Mouse (Mus musculus) hindbrain, embryonic 13.5 days (tissue): ENCODE results near the gene Supt5. TPM values are rescaled to one million over a fixed set of nuclear protein-coding genes. Genes with fewer than 3 reads are reported as not detected.

Experiments used
- ATAC-seq: fragments of 200-750 bp; cut with Nextera tagmentation; 2 replicates; pipeline ENCODE4 v1.8.0; 2017; ENCODE audit warnings: moderate TSS enrichment; ENCODE audit not compliant: low FRiP score
- H3K27ac ChIP-seq: fragments of 300-500 bp; sonication (generic); 2 replicates; pipeline ENCODE4 v1.5.1; 2015; ENCODE audit warnings: inconsistent platforms, mild to moderate bottlenecking, moderate library complexity
- H3K27me3 ChIP-seq: fragments of 300-500 bp; sonication (generic); 2 replicates; pipeline ENCODE4 v1.6.1; 2015; ENCODE audit warnings: mild to moderate bottlenecking, inconsistent platforms
- H3K36me3 ChIP-seq: fragments of 300-500 bp; sonication (generic); 2 replicates; pipeline ENCODE4 v1.6.1; 2015; ENCODE audit warnings: mild to moderate bottlenecking, inconsistent platforms
- H3K4me1 ChIP-seq: fragments of 300-500 bp; sonication (generic); replicated peaks from 2 replicates; pipeline ENCODE4 v1.6.1; 2015; ENCODE audit warnings: inconsistent platforms
- H3K4me2 ChIP-seq: fragments of 300-500 bp; sonication (generic); 2 replicates; pipeline ENCODE4 v1.6.1; 2015; ENCODE audit warnings: inconsistent platforms, mild to moderate bottlenecking, moderate library complexity
- H3K4me3 ChIP-seq: fragments of 300-500 bp; sonication (generic); 2 replicates; pipeline ENCODE4 v1.5.1; 2015; ENCODE audit warnings: mild to moderate bottlenecking, inconsistent platforms
- H3K9ac ChIP-seq: fragments of 300-500 bp; sonication (generic); 2 replicates; pipeline ENCODE4 v1.6.1; 2015; ENCODE audit warnings: mild to moderate bottlenecking, inconsistent platforms
- H3K9me3 ChIP-seq: fragments of 300-500 bp; sonication (generic); 2 replicates; pipeline ENCODE4 v1.6.1; 2016; ENCODE audit warnings: inconsistent platforms
- WGBS: fragments of 180-500 bp; shearing (Covaris S2); methylation state at CpG from one replicate; pipeline ENCODE4 v1.1.7; 2015; 5-methylcytosine and 5-hydroxymethylcytosine counted together
- polyA plus RNA-seq: library from polyadenylated mRNA; unstranded; fragments of >200 nt; fragmentation: Nextera tagmentation; extraction: Ambion mirVana; gene quantifications from 2 replicates; pipeline ENCODE4 v1.2.1, GENCODE M21; 2015

The Supt5 gene
- polyA plus RNA-seq, 1 experiment from 2014 or later = 92.1 TPM

DNA sequence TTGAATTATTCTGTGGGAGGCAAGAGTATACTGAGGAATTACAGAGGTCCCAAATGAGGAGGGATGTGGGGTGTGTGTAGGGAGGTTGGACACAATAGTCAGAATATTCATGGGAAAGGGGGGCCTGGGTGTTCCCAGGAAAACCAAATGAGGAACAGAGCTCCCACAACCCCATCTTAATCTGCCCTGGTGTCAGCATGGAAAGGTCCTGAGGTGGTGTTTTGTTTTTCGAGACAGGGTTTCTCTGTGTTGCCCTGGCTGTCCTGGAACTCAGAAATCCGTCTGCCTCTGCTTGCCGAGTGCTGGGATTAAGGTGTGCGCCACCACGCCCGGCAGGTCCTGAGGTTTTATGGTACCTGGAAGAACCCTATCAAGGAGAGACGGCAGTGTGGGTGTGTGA, 19.9 kb upstream of the Supt5 start:
- H3K4me2 ChIP-seq = no peak overlapping the region
- H3K9me3 ChIP-seq = no peaks in the 10 kb centered on the region
- H3K4me1 ChIP-seq = peaks cover 16% of the 10 kb centered on the region
- H3K27me3 ChIP-seq = no peaks in the 10 kb centered on the region
- no peak overlapping the region for H3K4me3 ChIP-seq
- WGBS = 78% methylated on average over 7 of the region's 7 CpGs
- H3K27ac ChIP-seq = peak overlapping the region; percentile 49
- ATAC-seq = no peak
- H3K36me3 ChIP-seq = peaks cover 63% of the 10 kb centered on the region
- H3K9ac ChIP-seq = no peak overlapping the region

DNA sequence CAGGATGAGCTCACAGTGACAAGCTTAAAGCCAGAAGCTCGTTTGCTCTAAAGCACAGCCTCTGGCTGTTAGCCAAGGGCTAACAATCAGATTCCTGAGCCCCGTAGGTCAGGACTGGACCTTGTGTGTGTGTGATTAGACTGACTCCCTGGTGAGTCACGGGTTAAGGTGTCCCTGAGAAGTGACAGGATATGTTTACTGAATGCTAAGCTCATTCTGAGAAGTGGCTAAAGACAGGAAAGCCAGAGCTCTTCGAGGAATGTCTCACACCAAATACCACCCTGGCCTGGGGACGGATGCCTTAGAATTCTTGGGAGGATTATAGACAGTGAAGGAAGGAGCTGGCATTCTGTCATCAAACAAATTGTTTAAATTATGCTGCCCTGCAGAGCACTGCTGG, 19.4 kb upstream of the Supt5 start:
- Histone ChIP-seq H3K4me3 (no peak overlapping the region), H3K36me3 (peaks cover 66% of the 10 kb centered on the region), H3K27me3 (no peaks in the 10 kb centered on the region), H3K9ac (no peak overlapping the region), H3K9me3 (no peaks in the 10 kb centered on the region), H3K4me1 (peaks cover 16% of the 10 kb centered on the region), H3K4me2 (no peak overlapping the region), H3K27ac (peak overlapping the region; percentile 49; the same call in 1 of the 2 replicates)
- no peak for ATAC-seq
- WGBS = 17% methylated on average over 5 of the region's 5 CpGs

DNA sequence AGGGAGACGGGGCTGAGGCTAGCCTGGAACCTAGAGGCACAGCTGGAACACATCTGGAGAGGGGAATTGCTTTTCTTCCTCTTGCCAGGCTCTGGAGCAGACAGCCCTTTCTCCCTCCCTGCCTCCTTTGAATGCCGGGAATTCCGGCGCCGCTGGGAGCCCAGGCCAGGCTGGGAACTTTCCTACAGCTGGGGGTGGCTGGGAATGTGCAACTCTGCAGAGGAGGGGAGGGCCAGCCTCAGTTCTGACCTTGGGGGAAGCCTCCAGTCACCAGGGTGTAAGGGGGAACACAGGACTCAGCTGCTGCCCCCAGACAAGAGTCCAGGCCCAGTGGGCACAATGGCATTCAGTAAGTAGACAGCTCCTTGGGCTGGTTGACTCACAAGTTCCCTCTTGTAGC, 18.4 kb upstream of the Supt5 start:
- Histone ChIP-seq H3K4me1 (peaks cover 19% of the 10 kb centered on the region), H3K9me3 (no peaks in the 10 kb centered on the region), H3K4me2 (no peak overlapping the region), H3K36me3 (peaks cover 64% of the 10 kb centered on the region), H3K9ac (peak overlapping the region; percentile 35; the same call in 1 of the 2 replicates), H3K4me3 (no peak overlapping the region), H3K27ac (peak overlapping the region; percentile 73; the same call in 1 of the 2 replicates), H3K27me3 (no peaks in the 10 kb centered on the region)
- WGBS = 0% methylated on average over 5 of the region's 5 CpGs
- no peak for ATAC-seq

DNA sequence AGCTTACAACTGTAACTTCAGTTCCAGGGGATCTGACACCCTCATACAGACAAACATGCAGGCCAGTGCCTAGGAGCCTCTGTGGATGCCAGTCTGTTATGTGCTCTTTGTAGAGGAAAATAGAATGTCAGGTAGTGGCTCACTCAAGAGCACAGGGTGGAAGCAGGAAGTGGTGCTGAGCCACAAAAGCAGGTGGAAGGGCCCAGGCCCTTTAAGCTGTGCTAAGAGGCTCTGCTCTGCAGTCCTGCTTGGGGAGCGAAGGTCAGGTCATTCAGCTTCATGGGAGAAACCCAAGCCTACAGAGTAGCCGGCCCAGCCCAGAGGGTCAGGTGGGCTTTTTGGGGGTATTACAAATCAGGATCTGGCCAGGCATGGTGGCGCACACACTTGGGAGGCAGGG, 16.7 kb upstream of the Supt5 start:
- 88% methylated on average over 3 of the region's 3 CpGs for WGBS
- no peak overlapping the region for H3K4me2 ChIP-seq
- peaks cover 49% of the 10 kb centered on the region for H3K36me3 ChIP-seq
- H3K9me3 ChIP-seq = no peaks in the 10 kb centered on the region
- no peak for ATAC-seq
- no peak overlapping the region for H3K4me3 ChIP-seq
- peaks cover 28% of the 10 kb centered on the region for H3K4me1 ChIP-seq
- H3K27me3 ChIP-seq = no peaks in the 10 kb centered on the region
- no peak overlapping the region for H3K27ac ChIP-seq
- no peak overlapping the region for H3K9ac ChIP-seq

DNA sequence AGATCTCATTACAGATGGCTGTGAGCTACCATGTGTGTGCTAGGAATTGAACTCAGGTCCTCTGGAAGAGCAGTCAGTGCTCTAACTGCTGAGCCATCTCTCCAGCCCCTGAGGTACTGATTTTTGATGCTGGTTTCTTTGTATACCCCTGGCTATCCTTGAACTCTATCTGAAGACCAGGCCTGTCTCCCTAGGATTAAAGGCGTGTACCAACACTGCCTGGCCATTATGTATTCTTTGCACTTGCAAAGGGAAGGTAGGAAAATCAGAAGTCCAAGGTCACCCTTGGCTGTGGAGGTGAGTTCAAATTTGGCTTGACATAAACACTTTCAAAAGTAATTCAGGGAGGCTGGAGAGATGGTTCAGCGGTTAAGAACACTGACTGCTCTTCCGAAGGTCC, 16.1 kb upstream of the Supt5 start:
- ATAC-seq = no peak
- no peak overlapping the region for H3K27ac ChIP-seq
- H3K36me3 ChIP-seq = peaks cover 43% of the 10 kb centered on the region
- 94% methylated on average over 3 of the region's 3 CpGs for WGBS
- H3K4me3 ChIP-seq = no peak overlapping the region
- no peak overlapping the region for H3K4me2 ChIP-seq
- H3K9me3 ChIP-seq = no peaks in the 10 kb centered on the region
- H3K4me1 ChIP-seq = peaks cover 34% of the 10 kb centered on the region
- no peak overlapping the region for H3K9ac ChIP-seq
- no peaks in the 10 kb centered on the region for H3K27me3 ChIP-seq

DNA sequence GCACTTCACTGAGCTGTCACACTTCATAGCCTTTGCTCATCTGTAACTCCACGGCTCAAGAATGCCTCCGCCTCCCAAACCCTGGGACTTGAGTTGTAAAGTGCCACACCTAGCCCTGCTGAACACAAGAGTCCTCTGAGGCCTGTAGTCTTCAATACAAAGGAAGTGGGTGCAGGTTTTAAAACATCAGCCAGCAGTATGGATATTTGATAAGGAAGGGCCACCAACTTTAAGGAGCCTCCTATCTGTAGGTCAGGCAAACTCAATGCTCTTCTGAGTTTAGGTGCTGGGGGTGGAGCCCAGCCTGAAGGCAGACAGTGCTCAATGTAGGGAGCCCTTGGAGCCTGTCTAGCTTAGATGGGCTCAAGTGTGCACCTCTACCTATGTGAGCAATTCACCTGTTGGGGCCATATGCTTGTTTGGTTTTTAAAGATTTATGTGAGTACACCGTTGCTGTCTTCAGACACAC, 15.6 kb upstream of the Supt5 start:
- no peak overlapping the region for H3K4me3 ChIP-seq
- peaks cover 37% of the 10 kb centered on the region for H3K4me1 ChIP-seq
- H3K9me3 ChIP-seq = no peaks in the 10 kb centered on the region
- WGBS = 91% methylated on average over 3 of the region's 3 CpGs
- ATAC-seq = no peak
- peaks cover 38% of the 10 kb centered on the region for H3K36me3 ChIP-seq
- no peak overlapping the region for H3K4me2 ChIP-seq
- no peak overlapping the region for H3K9ac ChIP-seq
- no peaks in the 10 kb centered on the region for H3K27me3 ChIP-seq
- H3K27ac ChIP-seq = no peak overlapping the region

DNA sequence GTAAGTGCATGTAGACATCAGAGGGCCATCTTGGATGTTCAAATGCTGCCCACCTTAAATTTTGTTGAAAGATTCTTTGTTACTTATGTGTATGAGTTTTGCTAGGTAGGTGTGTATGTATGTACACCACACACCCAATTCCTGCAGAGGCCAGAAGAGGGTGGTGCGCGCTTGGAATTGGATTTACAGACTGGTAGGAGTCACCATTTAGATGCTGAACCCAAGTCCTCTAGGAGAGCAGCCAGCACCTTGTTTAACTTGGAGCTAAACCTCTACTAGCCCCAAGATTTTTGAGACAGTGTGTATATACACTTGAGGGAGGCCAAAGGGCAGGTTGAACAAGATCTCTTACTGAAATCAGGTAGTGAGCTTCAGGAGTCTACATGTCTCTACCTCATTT, 14.7 kb upstream of the Supt5 start:
- Histone ChIP-seq H3K4me1 (peaks cover 33% of the 10 kb centered on the region), H3K27ac (no peak overlapping the region), H3K4me3 (no peak overlapping the region), H3K4me2 (no peak overlapping the region), H3K27me3 (no peaks in the 10 kb centered on the region), H3K9me3 (no peaks in the 10 kb centered on the region), H3K36me3 (peaks cover 34% of the 10 kb centered on the region), H3K9ac (no peak overlapping the region)
- ATAC-seq = no peak
- WGBS = 97% methylated on average over 2 of the region's 2 CpGs

GRCm38 (mm10) chr7:28351676-28352191, 13.2 kb upstream of the Supt5 start:
- Histone ChIP-seq H3K36me3 (peaks cover 34% of the 10 kb centered on the region), H3K4me2 (peak overlapping the region; percentile 95), H3K9ac (peak overlapping the region; percentile 97), H3K27me3 (no peaks in the 10 kb centered on the region), H3K4me3 (peak overlapping the region; percentile 84), H3K9me3 (no peaks in the 10 kb centered on the region), H3K4me1 (peaks cover 21% of the 10 kb centered on the region), H3K27ac (no peak overlapping the region)
- 51% methylated on average over 4 of the region's 4 CpGs for WGBS
- no peak for ATAC-seq

GRCm38 (mm10) chr7:28350155-28350883, 11.8 kb upstream of the Supt5 start, which contains the start of gene Rps16:
Rps16 (plus strand) TSS chr7:28350652.
- peak; percentile 96 for ATAC-seq
- Histone ChIP-seq H3K9me3 (no peaks in the 10 kb centered on the region), H3K4me2 (peak within 1 kb of the TSS; percentile 95), H3K4me1 (peaks cover 21% of the 10 kb centered on the region), H3K27ac (peak within 1 kb of the TSS; percentile 86), H3K9ac (peak within 1 kb of the TSS; percentile 97), H3K36me3 (peaks cover 33% of the 10 kb centered on the region), H3K4me3 (peak within 1 kb of the TSS; percentile 84), H3K27me3 (no peaks in the 10 kb centered on the region)
- under 1% methylated on average over 50 of the region's 50 CpGs for WGBS

GRCm38 (mm10) chr7:28348601-28349000, 10.1 kb upstream of the Supt5 start:
- ATAC-seq = no peak
- no peak overlapping the region for H3K4me3 ChIP-seq
- no peak overlapping the region for H3K27ac ChIP-seq
- no peak overlapping the region for H3K4me2 ChIP-seq
- no peaks in the 10 kb centered on the region for H3K9me3 ChIP-seq
- WGBS = 87% methylated on average over 7 of the region's 7 CpGs
- H3K4me1 ChIP-seq = peaks cover 21% of the 10 kb centered on the region
- no peaks in the 10 kb centered on the region for H3K27me3 ChIP-seq
- H3K9ac ChIP-seq = peak overlapping the region; percentile 13; the same call in 1 of the 2 replicates
- peaks cover 17% of the 10 kb centered on the region for H3K36me3 ChIP-seq

DNA sequence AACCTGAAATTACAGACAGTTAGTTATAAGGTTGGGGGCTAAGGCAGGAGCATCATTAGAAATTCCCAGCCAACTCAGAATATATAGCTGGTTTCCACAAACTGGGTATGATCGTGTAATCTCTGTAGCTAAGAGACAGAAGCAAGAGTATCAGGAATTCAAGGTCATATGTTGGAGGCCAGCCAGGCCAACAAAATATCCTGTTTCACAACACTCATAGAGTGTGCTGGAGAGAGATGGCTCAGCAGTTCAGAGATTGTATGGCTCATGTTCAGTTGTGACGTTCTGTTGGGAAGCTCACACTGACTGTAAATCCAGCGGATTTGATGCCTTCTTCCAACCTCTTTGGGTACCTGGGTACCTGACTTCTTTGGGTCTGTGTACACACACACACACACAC, 9.2 kb upstream of the Supt5 start:
- no peak overlapping the region for H3K27ac ChIP-seq
- H3K9me3 ChIP-seq = no peaks in the 10 kb centered on the region
- H3K4me2 ChIP-seq = no peak overlapping the region
- no peaks in the 10 kb centered on the region for H3K27me3 ChIP-seq
- no peak overlapping the region for H3K4me3 ChIP-seq
- H3K36me3 ChIP-seq = peaks cover 8% of the 10 kb centered on the region
- no peak for ATAC-seq
- 85% methylated on average over 3 of the region's 3 CpGs for WGBS
- H3K9ac ChIP-seq = no peak overlapping the region
- H3K4me1 ChIP-seq = peaks cover 21% of the 10 kb centered on the region

GRCm38 (mm10) chr7:28344637-28345036, 6.1 kb upstream of the Supt5 start:
- Histone ChIP-seq H3K36me3 (no peaks in the 10 kb centered on the region), H3K9ac (no peak overlapping the region), H3K27me3 (no peaks in the 10 kb centered on the region), H3K4me3 (no peak overlapping the region), H3K4me2 (no peak overlapping the region), H3K9me3 (no peaks in the 10 kb centered on the region), H3K27ac (no peak overlapping the region), H3K4me1 (peaks cover 3% of the 10 kb centered on the region)
- ATAC-seq = no peak
- 4% methylated on average over 4 of the region's 4 CpGs for WGBS

DNA sequence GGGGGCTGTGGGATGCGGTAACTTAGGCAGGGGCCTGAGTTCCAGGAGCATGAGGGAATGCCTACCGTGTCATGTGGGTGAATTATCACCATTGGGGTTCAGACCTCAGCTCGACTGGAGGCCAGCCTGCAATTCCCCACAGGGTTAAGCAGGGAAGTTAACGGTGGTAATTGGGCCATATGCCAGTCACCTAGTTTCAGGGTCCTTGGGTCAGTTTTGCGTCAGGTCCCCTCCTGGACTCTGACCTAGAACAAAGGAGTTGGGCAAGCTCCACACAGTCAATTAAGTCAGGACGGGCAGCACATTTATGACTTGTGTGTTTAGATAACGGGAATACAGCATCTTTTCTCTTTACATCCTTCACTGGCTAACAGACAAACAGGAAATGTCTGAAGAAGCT, 2.8 kb upstream of the Supt5 start:
- Histone ChIP-seq H3K9me3 (no peaks in the 10 kb centered on the region), H3K4me3 (no peak overlapping the region), H3K36me3 (no peaks in the 10 kb centered on the region), H3K4me2 (no peak overlapping the region), H3K27me3 (no peaks in the 10 kb centered on the region), H3K9ac (no peak overlapping the region), H3K4me1 (peaks cover 14% of the 10 kb centered on the region), H3K27ac (no peak overlapping the region)
- ATAC-seq = no peak
- WGBS = 51% methylated on average over 7 of the region's 7 CpGs
